Mouse (Mus musculus) activated CD4-positive, CD25-positive, alpha-beta regulatory T cell, adult 4 months (primary cell): Measurements from ENCODE around the gene Htr2b. TPM values are rescaled to one million over a fixed set of nuclear protein-coding genes. Genes with fewer than 3 reads are reported as not detected.

Experiments used
- ATAC-seq: one replicate; pipeline ENCODE4 v1.8.0; 2017
- polyA plus RNA-seq, 2 experiments: library from polyadenylated mRNA; unstranded; fragments of 100-300 nt; shearing (Covaris generic); gene quantifications; one replicate each; pipeline ENCODE4 v1.2.1; 2017

The Htr2b gene
- polyA plus RNA-seq, 2 experiments from 2014 or later, result 0.45 TPM; not detected in 1

GRCm38 (mm10) chr1:86076565-86076964, 35.2 kb downstream of the Htr2b start:
- ATAC-seq, result no peak

GRCm38 (mm10) chr1:86064271-86064991, 47.3 kb downstream of the Htr2b start, which contains the start of gene Psmd1:
TSS of gene Psmd1 (plus strand) at chr1:86064387.
- peak; percentile 86 for ATAC-seq

- ATAC-seq, result no peak
Measured at GRCm38 (mm10) chr1:86062523-86062922, 49.2 kb downstream of the Htr2b start.

- ATAC-seq, result peak; percentile 73
Measured at GRCm38 (mm10) chr1:86058856-86059769, 52.7 kb downstream of the Htr2b start.

- ATAC-seq, result no peak
Measured at GRCm38 (mm10) chr1:86056284-86056683, 55.5 kb downstream of the Htr2b start.

- ATAC-seq, result no peak
Measured at GRCm38 (mm10) chr1:86054943-86055342, 56.8 kb downstream of the Htr2b start.

- no peak for ATAC-seq
Measured at GRCm38 (mm10) chr1:86053198-86053921, 58.4 kb downstream of the Htr2b start.

Other genes with a start within 250 kb of the Htr2b start
- gene Itm2c, start 217.7 kb downstream of the Htr2b start, polyA plus RNA-seq, result 100 to 1,000 TPM in 1 of 2 experiments, 10 to 100 TPM in 1; 75.8 to 126 TPM
- gene 4933407L21Rik, start 183.5 kb downstream of the Htr2b start, polyA plus RNA-seq, result 1 to 10 TPM in 1 of 2 experiments, under 1 TPM in 1; 0.51 to 1.5 TPM
- gene Gpr55, start 151.0 kb downstream of the Htr2b start, polyA plus RNA-seq, result 1 to 10 TPM; 1.9 to 6.8 TPM
- under 1 TPM in 1 of 2 experiments, not detected in 1; 0.49 TPM for gene Spata3, start 95.2 kb downstream of the Htr2b start, polyA plus RNA-seq
- gene 2810459M11Rik, start 66.1 kb downstream of the Htr2b start, polyA plus RNA-seq, result under 1 TPM in 1 of 2 experiments, not detected in 1; 0.21 TPM
- gene Psmd1, start 47.6 kb downstream of the Htr2b start, polyA plus RNA-seq, result 10 to 100 TPM; 79.9 to 86.8 TPM
- gene Gm21972, start 21.7 kb upstream of the Htr2b start, polyA plus RNA-seq, result not detected
- gene Armc9, start 42.8 kb upstream of the Htr2b start, polyA plus RNA-seq, result 1 to 10 TPM; 3.8 to 7.7 TPM
- gene B3gnt7, start 190.9 kb upstream of the Htr2b start, polyA plus RNA-seq, result under 1 TPM in 1 of 2 experiments, not detected in 1; 0.18 TPM
- 100 to 1,000 TPM; 383 to 392 TPM for gene Ncl, start 247.4 kb upstream of the Htr2b start, polyA plus RNA-seq